Comparison of ENCODE assay signal across 18 mouse cellular contexts in genomic region chr15:6587526-6587925, GRCm38 (mm10).
"Had no signal": no experiment of that assay in that cellular context is flagged by ENCODE, and none has a peak within 500 bp of the region (broad histone marks: within the 10 kb centered on the region; RNA-seq: fewer than 3 reads in every experiment).

No protein-coding gene starts in this region.

- ATAC-seq: midbrain, embryonic 13.5 days; midbrain, embryonic 16.5 days had no signal

- H3K4me1 ChIP-seq: limb, embryonic 12.5 days; limb, embryonic 15.5 days; midbrain, embryonic 10.5 days; midbrain, embryonic 13.5 days; neural tube, embryonic 12.5 days had no signal

- H3K9ac ChIP-seq: limb, embryonic 12.5 days; limb, embryonic 15.5 days; liver, embryonic 13.5 days; midbrain, embryonic 13.5 days; neural tube, embryonic 12.5 days had no signal

- H3K4me3 ChIP-seq: left cerebral cortex, adult 2 months; limb, embryonic 12.5 days; limb, embryonic 15.5 days; liver, embryonic 13.5 days; megakaryocyte, embryonic 14.5 days; midbrain, embryonic 10.5 days; midbrain, embryonic 13.5 days; neural tube, embryonic 12.5 days had no signal

- H3K27me3 ChIP-seq: limb, embryonic 12.5 days; limb, embryonic 15.5 days; liver, embryonic 13.5 days; megakaryocyte, embryonic 14.5 days; midbrain, embryonic 13.5 days; neural tube, embryonic 12.5 days had no signal

- H3K36me3 ChIP-seq: limb, embryonic 12.5 days; limb, embryonic 15.5 days; liver, embryonic 13.5 days; midbrain, embryonic 10.5 days; midbrain, embryonic 13.5 days; neural tube, embryonic 12.5 days had no signal

- H3K27ac ChIP-seq: kidney, postnatal 0 days; left cerebral cortex, adult 2 months; limb, embryonic 12.5 days; limb, embryonic 15.5 days; liver, embryonic 13.5 days; midbrain, embryonic 10.5 days; midbrain, embryonic 13.5 days; neural tube, embryonic 12.5 days had no signal

- H3K9me3 ChIP-seq: limb, embryonic 12.5 days; limb, embryonic 15.5 days; liver, embryonic 13.5 days; megakaryocyte, embryonic 14.5 days; midbrain, embryonic 10.5 days; midbrain, embryonic 13.5 days; neural tube, embryonic 12.5 days had no signal

- H3K4me2 ChIP-seq: limb, embryonic 12.5 days; limb, embryonic 15.5 days; liver, embryonic 13.5 days; midbrain, embryonic 13.5 days; neural tube, embryonic 12.5 days had no signal

- DNase-seq: kidney, adult 18-20 months; kidney, postnatal 25 days; layer of hippocampus, postnatal 36 days; left cerebral cortex, postnatal 4 days; liver, embryonic 13.5 days; lung, adult 2 months; lung, postnatal 14 days; retina, postnatal 1 day; right cerebral cortex, postnatal 25 days had no signal
